Comparison of ENCODE assay signal across 13 mouse cellular contexts in the genomic region with DNA sequence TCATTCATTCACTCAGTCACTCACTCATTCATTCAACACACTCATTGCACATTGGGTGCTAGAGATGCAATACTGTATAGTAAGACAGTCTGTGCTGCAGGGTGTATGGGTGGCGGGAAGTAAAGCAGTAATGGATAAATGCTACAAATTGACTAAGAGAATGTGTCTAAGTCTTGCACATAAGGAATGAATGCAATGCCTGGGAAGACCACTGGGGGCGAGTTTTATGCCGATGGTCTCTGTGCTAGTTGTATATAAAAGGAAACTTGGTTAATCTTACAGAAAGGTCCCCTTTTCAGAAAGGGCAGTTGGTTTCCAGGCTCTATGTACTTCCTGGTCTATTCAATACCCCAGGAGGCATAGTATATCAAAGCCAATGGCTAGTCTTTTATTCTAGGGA.
DNase-seq lines count a peak whose midpoint lies in the region; ATAC-seq and TF ChIP-seq lines count a peak whose summit lies in the region.
"Had no signal": no experiment of that assay in that cellular context is flagged by ENCODE, and none has a peak within 500 bp of the region (broad histone marks: within the 10 kb centered on the region; RNA-seq: fewer than 3 reads in every experiment).

No protein-coding gene starts in this region.

- TF ChIP-seq POLR2A in CH12.LX (IDR thresholded peaks at IDR 0.05; ENCODE audit: low read depth, low read length), result no peak

- no peak overlapping the region for H3K4me3 ChIP-seq in layer of hippocampus, adult 2 months
- no peak overlapping the region for H3K4me3 ChIP-seq in CH12.LX (replicated peaks in 1 of 3; ENCODE audit: low read depth in 2 of 3, low read length in 2 of 3, poor library complexity in 1 of 3)
- H3K4me3 ChIP-seq: erythroblast, embryonic 14.5 days; limb, embryonic 15.5 days had no signal

- no peaks in the 10 kb centered on the region for H3K27me3 ChIP-seq in CH12.LX (replicated peaks)
- H3K27me3 ChIP-seq: limb, embryonic 15.5 days had no signal

- in situ Hi-C loops in CH12.LX (cut with MboI; ENCODE audit: low pct_ligation_motif_present, low pct_unique_long_range_greater_than_20kb, low sequenced_read_pairs), result loop anchor here (5.0 kb wide), 1 partner anchor 84 kb away; no protein-coding TSS in a partner anchor

- TF ChIP-seq RAD21 in CH12.LX (IDR thresholded peaks at IDR 0.05; ENCODE audit: low read depth, low read length), result peak; percentile 11; the same call in 1 of the 2 replicates

- peaks cover 5 to 22% of the 10 kb centered on the region in 2 experiments for H3K36me3 ChIP-seq in CH12.LX (replicated peaks in 1 of 2; ENCODE audit: control insufficient read depth in 1 of 2, insufficient read depth in 1 of 2, low read length in 1 of 2)
- H3K36me3 ChIP-seq: limb, embryonic 15.5 days had no signal

- 0 out of 2 replicates have a peak overlapping the region, but pooled peaks have one; percentile 64 for H3K27ac ChIP-seq in layer of hippocampus, adult 2 months
- peak overlapping the region; percentile 99 for H3K27ac ChIP-seq in CH12.LX (ENCODE audit: insufficient read depth, low read depth)
- H3K27ac ChIP-seq: limb, embryonic 15.5 days had no signal

- H3K4me2 ChIP-seq in CH12.LX (ENCODE audit: insufficient read depth, low read depth, poor library complexity, severe bottlenecking), result peak overlapping the region; percentile 34; the same call in 1 of the 2 replicates
- H3K4me2 ChIP-seq: limb, embryonic 15.5 days had no signal

- peaks cover 51 to 91% of the 10 kb centered on the region in 2 experiments for H3K4me1 ChIP-seq in CH12.LX (ENCODE audit: control insufficient read depth in 1 of 2, insufficient read depth in 2 of 2)
- H3K4me1 ChIP-seq: limb, embryonic 15.5 days had no signal

- TF ChIP-seq CTCF in layer of hippocampus, adult 2 months (conservative IDR thresholded peaks at IDR 0.05), result peak; percentile 67
- TF ChIP-seq CTCF in CH12.LX (conservative IDR thresholded peaks at IDR 0.05 in 1 of 2, IDR thresholded peaks at IDR 0.05 in 1 of 2; ENCODE audit: low read depth in 2 of 2, low read length in 2 of 2), result peak; percentile 52 to 63

- H3K79me2 ChIP-seq in CH12.LX (replicated peaks; ENCODE audit: control insufficient read depth, extremely low read depth, insufficient read depth, poor library complexity, severe bottlenecking), result peaks cover 64% of the 10 kb centered on the region

- peak overlapping the region; percentile 29 for H3K9ac ChIP-seq in CH12.LX (ENCODE audit: insufficient read depth, low read depth)
- H3K9ac ChIP-seq: limb, embryonic 15.5 days had no signal

- no peaks in the 10 kb centered on the region for H3K9me3 ChIP-seq in CH12.LX (replicated peaks; ENCODE audit: low read length)
- H3K9me3 ChIP-seq: limb, embryonic 15.5 days had no signal

- TF ChIP-seq EP300 in CH12.LX (IDR thresholded peaks at IDR 0.05; ENCODE audit: low read length), result no peak

- ATAC-seq in megakaryocyte-erythroid progenitor cell, adult 5-6 weeks (replicated peaks; ENCODE audit: low FRiP score, low TSS enrichment, poor library complexity, severe bottlenecking), result peak; percentile 41; the same call in 1 of the 2 replicates
- ATAC-seq: inflammation-experienced regulatory T-cells, adult 6 months; midbrain, embryonic 16.5 days had no signal

- no peak for DNase-seq in layer of hippocampus, adult 2 months (ENCODE audit: low spot score in 2 of 2)
- no peak for DNase-seq in layer of hippocampus, adult 11-12 months (ENCODE audit: low spot score)
- DNase-seq in A20 (ENCODE audit: low read depth, low spot score) (peak; percentile 64), CH12.LX (ENCODE audit: extremely low read depth) (peak; percentile 52)
- DNase-seq in adrenal gland, postnatal 4 days (ENCODE audit: low spot score in 2 of 2), result no peak
- no peak for DNase-seq in ovary, adult 18-20 months (ENCODE audit: low spot score)
- DNase-seq: embryo, embryonic 11 days; lung, postnatal 36 days had no signal

- dilution Hi-C loops in CH12.LX (cut with MboI; ENCODE audit: extremely low pct_ligation_motif_present, extremely low pct_unique_long_range_greater_than_20kb, low sequenced_read_pairs), result no loop called here

TF ChIP-seq in CH12.LX, 34 proteins besides CTCF, POLR2A, EP300 and RAD21:
- TF ChIP-seq POLR2AphosphoS2 (IDR thresholded peaks at IDR 0.05; ENCODE audit: low read depth, low read length), result 0 out of 2 replicates have a peak, but pooled peaks have one; percentile 43
- TF ChIP-seq JUND (conservative IDR thresholded peaks at IDR 0.05; ENCODE audit: low read depth, low read length), result no peak
- TF ChIP-seq USF1 (IDR thresholded peaks at IDR 0.05; ENCODE audit: low read depth, low read length), result no peak
- no peak for TF ChIP-seq ELF1 (IDR thresholded peaks at IDR 0.05; ENCODE audit: low read depth, low read length)
- no peak for TF ChIP-seq RCOR1 (conservative IDR thresholded peaks at IDR 0.05; ENCODE audit: low read depth, low read length)
- TF ChIP-seq E2F4 (IDR thresholded peaks at IDR 0.05; ENCODE audit: insufficient replicate concordance, low read depth, low read length), result no peak
- no peak for TF ChIP-seq MXI1 (IDR thresholded peaks at IDR 0.05; ENCODE audit: low read depth, low read length)
- TF ChIP-seq CHD2 (IDR thresholded peaks at IDR 0.05; ENCODE audit: low read length), result no peak
- no peak for TF ChIP-seq TBP (conservative IDR thresholded peaks at IDR 0.05; ENCODE audit: low read depth, low read length)
- TF ChIP-seq MAZ (IDR thresholded peaks at IDR 0.05; ENCODE audit: low read depth, low read length), result no peak
- TF ChIP-seq UBTF (IDR thresholded peaks at IDR 0.05; ENCODE audit: low read depth, low read length), result no peak
- TF ChIP-seq ZMIZ1 (IDR thresholded peaks at IDR 0.05; ENCODE audit: low read depth, low read length), result no peak
- no peak for TF ChIP-seq ETS1 (conservative IDR thresholded peaks at IDR 0.05; ENCODE audit: low read depth, low read length)
- TF ChIP-seq ZNF384 (IDR thresholded peaks at IDR 0.05; ENCODE audit: low read depth, low read length), result no peak
- TF ChIP-seq GABPA (IDR thresholded peaks at IDR 0.05; ENCODE audit: insufficient replicate concordance, low read depth, low read length), result no peak
- no peak for TF ChIP-seq MAX (IDR thresholded peaks at IDR 0.05; ENCODE audit: low read length)
- TF ChIP-seq SMC3 (IDR thresholded peaks at IDR 0.05; ENCODE audit: low read depth, low read length), result 0 out of 2 replicates have a peak, but pooled peaks have one; percentile 5
- no peak for TF ChIP-seq TCF12 (IDR thresholded peaks at IDR 0.05; ENCODE audit: low read depth, low read length)

Comparison
In these comparisons a context has a peak if more than half of its experiments do, and no peak if none do; other contexts are left out.
1. DNase-seq: peak in A20 (single experiment) and CH12.LX (single experiment); none in layer of hippocampus, adult 2 months (0 of 2), layer of hippocampus, adult 11-12 months (single experiment), adrenal gland, postnatal 4 days (0 of 2) and ovary, adult 18-20 months (single experiment).